Mouse (Mus musculus) stomach, adult 2 months (tissue): ENCODE results near the gene Morn3. TPM values are rescaled to one million over a fixed set of nuclear protein-coding genes. Genes with fewer than 3 reads are reported as not detected.

Experiments
- polyA plus RNA-seq: library from polyadenylated mRNA; depleted of rRNA; stranded (reverse); fragments of >200 nt; gene quantifications from 2 replicates; pipeline ENCODE4 v1.2.3, GENCODE M21; 2012; rRNA removed

Morn3 gene
- not detected in 2 replicates for polyA plus RNA-seq

GRCm38 (mm10) chr5:123046916-123047315 lies at the start of gene Morn3:
Morn3 (minus strand) TSS chr5:123047016.

GRCm38 (mm10) chr5:123068115-123068514 lies 21.3 kb upstream of the Morn3 start, which contains the start of gene Tmem120b:
Tmem120b (plus strand) TSS chr5:123068415.

GRCm38 (mm10) chr5:123014753-123015701 lies 31.8 kb downstream of the Morn3 start, which contains the start of gene Orai1:
Orai1 (plus strand) TSS chr5:123015074.

GRCm38 (mm10) chr5:122989551-122990330 lies 57.1 kb downstream of the Morn3 start, which contains the start of gene Kdm2b:
Kdm2b (minus strand) TSS chr5:122989823.

Other genes with a start within 250 kb of the Morn3 start
- gene Anapc5, start 225.7 kb downstream of the Morn3 start, polyA plus RNA-seq: 78.5 and 82.0 TPM in 2 replicates
- 1.8 and 2.5 TPM in 2 replicates for gene Rnf34, start 197.0 kb downstream of the Morn3 start, polyA plus RNA-seq
- gene Kdm2b, start 57.2 kb downstream of the Morn3 start, polyA plus RNA-seq: 6.7 and 8.6 TPM in 2 replicates
- gene Orai1, start 31.9 kb downstream of the Morn3 start, polyA plus RNA-seq: 50.3 and 82.7 TPM in 2 replicates
- gene Tmem120b, start 21.4 kb upstream of the Morn3 start, polyA plus RNA-seq: 3.1 and 3.4 TPM in 2 replicates
- 37.6 and 42.0 TPM in 2 replicates for gene Rhof, start 85.7 kb upstream of the Morn3 start, polyA plus RNA-seq
- gene Setd1b, start 95.2 kb upstream of the Morn3 start, polyA plus RNA-seq: 4.4 and 6.1 TPM in 2 replicates
- gene Psmd9, start 122.4 kb upstream of the Morn3 start, polyA plus RNA-seq: 5.2 and 7.6 TPM in 2 replicates
- 0.34 TPM in 1 of 2 replicates, not detected in the other for gene Hpd, start 135.7 kb upstream of the Morn3 start, polyA plus RNA-seq
- gene Wdr66, start 205.1 kb upstream of the Morn3 start, polyA plus RNA-seq: 0.09 and 0.10 TPM in 2 replicates